Mouse (Mus musculus) adrenal gland (tissue): ENCODE data around the gene Akr7a5.

Experiments
- intact Hi-C: fragments of 180-260 bp; cut with DNase I; formaldehyde crosslinking; loops from one replicate; pipeline ENCODE4 v1.15.1; 2025
- microRNA-seq, 2 experiments: library from miRNA; unstranded; fragments of <30 nt; microRNA quantifications; one replicate each; pipeline ENCODE4; 2019

Akr7a5 gene

GRCm38 (mm10) chr4:139351931-139352711 lies 41.6 kb downstream of the Akr7a5 start, which contains the start of the genes Mrto4, Emc1 and Ubr4:
Gene Mrto4 (minus strand): TSS chr4:139352576.
Gene Emc1 (plus strand): TSS chr4:139352587.
Gene Ubr4 (plus strand): TSS chr4:139352609.
- intact Hi-C loops = no loop called here

GRCm38 (mm10) chr4:139352832-139353231 lies 42.3 kb downstream of the Akr7a5 start:
- intact Hi-C loops = no loop called here

GRCm38 (mm10) chr4:139357211-139357610 lies 46.7 kb downstream of the Akr7a5 start:
- intact Hi-C loops = no loop called here

DNA sequence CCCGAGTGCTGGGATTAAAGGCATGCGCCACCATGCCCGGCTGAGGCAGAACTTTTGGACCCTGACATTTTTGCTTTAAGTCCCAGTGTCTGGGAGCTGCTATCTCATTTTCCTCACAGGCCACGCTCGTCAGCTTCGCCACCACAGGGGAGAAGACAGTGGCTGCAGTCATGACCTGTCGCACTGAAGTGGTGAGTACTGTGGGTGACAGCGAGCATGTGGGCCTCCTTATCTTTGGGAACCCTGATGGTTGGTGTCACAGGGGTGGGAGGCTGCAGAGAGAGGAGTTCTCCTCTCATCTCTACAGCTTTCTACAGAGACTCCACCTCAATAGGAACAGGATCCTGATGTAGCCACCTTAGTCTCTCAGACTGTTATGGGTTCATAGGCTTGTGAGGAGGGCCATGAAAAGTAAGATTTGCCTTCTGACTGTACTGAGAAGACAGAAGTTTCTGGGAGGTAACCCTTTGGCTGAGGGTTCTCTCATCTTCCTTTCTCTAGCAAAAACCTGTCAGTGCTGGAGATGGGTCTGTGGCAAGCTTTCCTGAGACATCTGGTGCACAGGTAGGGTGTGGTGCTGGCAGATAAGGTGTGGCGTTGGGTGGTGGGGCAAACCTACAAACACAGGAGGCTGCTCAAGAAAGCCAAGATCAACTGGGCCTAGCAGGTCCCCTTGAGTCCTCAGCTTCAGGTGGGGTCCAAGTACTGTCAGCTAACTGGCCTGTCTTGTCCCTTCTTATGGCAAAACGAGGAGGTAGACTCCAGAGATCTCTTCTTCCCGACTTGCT lies 50.4 kb downstream of the Akr7a5 start:
- intact Hi-C loops = no loop called here

- intact Hi-C loops = no loop called here
Measured at GRCm38 (mm10) chr4:139367336-139367735, 56.8 kb downstream of the Akr7a5 start.

Small RNA genes lying within 50 kb of the gene (microRNA-seq; reads per million reads assigned to microRNA genes)
- gene Gm24245 (0 to 0.23 reads per million in 2 experiments), gene Gm25732 (0.11 to 0.62 reads per million in 2 experiments)
